Mouse (Mus musculus) liver, adult 2 months (tissue): ENCODE results near the gene E2f4. TPM values are rescaled to one million over a fixed set of nuclear protein-coding genes. Genes with fewer than 3 reads are reported as not detected.
A peak's percentile ranks its signal among the peaks of the same experiment; 100 is the strongest.

ENCODE experiments used
- DNase-seq: peaks from one replicate; pipeline ENCODE4 v3.0.0-alpha.2; 2011; ENCODE audit warnings: low read depth, low spot score; ENCODE audit errors: extremely low read depth
- H3K27ac ChIP-seq: fragments of 200-500 bp; replicated peaks from 2 replicates; pipeline ENCODE4 v1.5.1; 2012; ENCODE audit warnings: low read depth, mild to moderate bottlenecking, control low read depth, inconsistent platforms, low read length; ENCODE audit not compliant: insufficient read depth
- H3K27me3 ChIP-seq: fragments of 200-500 bp; 2 replicates; pipeline ENCODE4 v1.6.1; 2012; ENCODE audit warnings: mild to moderate bottlenecking, moderate library complexity, low read length, inconsistent platforms; ENCODE audit not compliant: control insufficient read depth, insufficient read depth
- H3K36me3 ChIP-seq: fragments of 200-500 bp; 2 replicates; pipeline ENCODE4 v1.6.1; 2012; ENCODE audit warnings: low read length, inconsistent platforms; ENCODE audit not compliant: control insufficient read depth, insufficient read depth
- H3K4me1 ChIP-seq: fragments of 200-500 bp; 2 replicates; pipeline ENCODE4 v1.6.1; 2011; ENCODE audit warnings: low read length; ENCODE audit not compliant: control insufficient read depth, insufficient read depth
- H3K4me3 ChIP-seq: fragments of 200-500 bp; 2 replicates; pipeline ENCODE4 v1.5.1; 2011; ENCODE audit warnings: low read depth, mild to moderate bottlenecking, control low read depth, low read length, moderate library complexity; ENCODE audit not compliant: insufficient read depth
- H3K79me2 ChIP-seq: fragments of 200-500 bp; 2 replicates; pipeline ENCODE4 v1.6.1; 2012; ENCODE audit warnings: inconsistent platforms, mild to moderate bottlenecking, low read length, moderate library complexity; ENCODE audit not compliant: control insufficient read depth, insufficient read depth
- H3K9ac ChIP-seq: fragments of 200-500 bp; 2 replicates; pipeline ENCODE4 v1.6.1; 2012; ENCODE audit warnings: low read depth, mild to moderate bottlenecking, control low read depth, inconsistent platforms, low read length
- CTCF ChIP-seq: fragments of 200-500 bp; IDR thresholded peaks from 2 replicates; pipeline ENCODE4 v1.5.1; 2011; ENCODE audit warnings: low read depth, low read length, control low read depth
- POLR2A ChIP-seq: fragments of 200-500 bp; IDR thresholded peaks from 2 replicates; pipeline ENCODE4 v1.6.1; 2011; ENCODE audit warnings: low read length, control low read depth; ENCODE audit not compliant: insufficient read depth; ENCODE audit errors: extremely low read depth
- WGBS: fragments of 180-500 bp; shearing (Covaris S2); methylation state at CpG from one replicate; pipeline ENCODE4 v1.1.7; 2018; 5-methylcytosine and 5-hydroxymethylcytosine counted together
- polyA plus RNA-seq: library from polyadenylated mRNA; depleted of rRNA; stranded (reverse); fragments of >200 nt; gene quantifications from 2 replicates; pipeline ENCODE4 v1.2.3, GENCODE M21; 2012
- total RNA-seq: library from RNA; depleted of rRNA; stranded (reverse); fragments of >200 nt; gene quantifications from 2 replicates; pipeline ENCODE4 v1.2.3, GENCODE M21; 2014

Gene E2f4
- total and polyA plus RNA-seq, 2 experiments = 4.4 to 59.0 TPM

- TF ChIP-seq CTCF (no peak), POLR2A (no peak)
- 60% methylated on average over 9 of the region's 9 CpGs for WGBS
- peak overlapping the region; percentile 42 for H3K4me3 ChIP-seq
- H3K9ac ChIP-seq = peak overlapping the region; percentile 69
- peaks cover 2% of the 10 kb centered on the region; the same call in 1 of the 2 replicates for H3K36me3 ChIP-seq
- peaks cover 16% of the 10 kb centered on the region for H3K4me1 ChIP-seq
- no peak for DNase-seq
- H3K27ac ChIP-seq = peak overlapping the region; percentile 66; the same call in 1 of the 2 replicates
- peaks cover 11% of the 10 kb centered on the region for H3K79me2 ChIP-seq
- no peaks in the 10 kb centered on the region for H3K27me3 ChIP-seq
Measured at GRCm38 (mm10) chr8:105294776-105295175, 2.7 kb upstream of the E2f4 start.

GRCm38 (mm10) chr8:105295256-105295655 is 2.2 kb upstream of the E2f4 start:
- H3K36me3 ChIP-seq = peaks cover 2% of the 10 kb centered on the region; the same call in 1 of the 2 replicates
- H3K4me3 ChIP-seq = peak overlapping the region; percentile 42
- peaks cover 11% of the 10 kb centered on the region for H3K79me2 ChIP-seq
- WGBS = 72% methylated on average over 11 of the region's 11 CpGs
- TF ChIP-seq CTCF (no peak), POLR2A (no peak)
- peak overlapping the region; percentile 69 for H3K9ac ChIP-seq
- H3K27me3 ChIP-seq = no peaks in the 10 kb centered on the region
- peak overlapping the region; percentile 66 for H3K27ac ChIP-seq
- no peak for DNase-seq
- H3K4me1 ChIP-seq = peaks cover 12% of the 10 kb centered on the region

- peaks cover 10% of the 10 kb centered on the region for H3K4me1 ChIP-seq
- peak within 1 kb of the TSS; percentile 66 for H3K27ac ChIP-seq
- TF ChIP-seq POLR2A (0 out of 2 replicates have a peak, but pooled peaks have one; percentile 11), CTCF (no peak)
- peaks cover 5% of the 10 kb centered on the region; the same call in 1 of the 2 replicates for H3K36me3 ChIP-seq
- peak within 1 kb of the TSS; percentile 69 for H3K9ac ChIP-seq
- WGBS = 69% methylated on average over 11 of the region's 11 CpGs
- H3K79me2 ChIP-seq = peaks cover 11% of the 10 kb centered on the region
- H3K4me3 ChIP-seq = peak within 1 kb of the TSS; percentile 42
- no peaks in the 10 kb centered on the region for H3K27me3 ChIP-seq
- no peak for DNase-seq
Measured at GRCm38 (mm10) chr8:105295895-105296573, 1.4 kb upstream of the E2f4 start, which contains the start of gene Exoc3l. Gene Exoc3l, minus strand, starts transcription at chr8:105296101.

- H3K4me1 ChIP-seq = peaks cover 10% of the 10 kb centered on the region
- no peak for DNase-seq
- H3K9ac ChIP-seq = peak overlapping the region; percentile 91
- H3K79me2 ChIP-seq = peaks cover 11% of the 10 kb centered on the region
- peaks cover 14% of the 10 kb centered on the region for H3K36me3 ChIP-seq
- no peak overlapping the region for H3K27ac ChIP-seq
- no peak for TF ChIP-seq CTCF
- no peak for TF ChIP-seq POLR2A
- 40% methylated on average over 18 of the region's 18 CpGs for WGBS
- H3K4me3 ChIP-seq = peak overlapping the region; percentile 95
- H3K27me3 ChIP-seq = no peaks in the 10 kb centered on the region
Measured at GRCm38 (mm10) chr8:105298351-105299252, 1.1 kb downstream of the E2f4 start.

DNA sequence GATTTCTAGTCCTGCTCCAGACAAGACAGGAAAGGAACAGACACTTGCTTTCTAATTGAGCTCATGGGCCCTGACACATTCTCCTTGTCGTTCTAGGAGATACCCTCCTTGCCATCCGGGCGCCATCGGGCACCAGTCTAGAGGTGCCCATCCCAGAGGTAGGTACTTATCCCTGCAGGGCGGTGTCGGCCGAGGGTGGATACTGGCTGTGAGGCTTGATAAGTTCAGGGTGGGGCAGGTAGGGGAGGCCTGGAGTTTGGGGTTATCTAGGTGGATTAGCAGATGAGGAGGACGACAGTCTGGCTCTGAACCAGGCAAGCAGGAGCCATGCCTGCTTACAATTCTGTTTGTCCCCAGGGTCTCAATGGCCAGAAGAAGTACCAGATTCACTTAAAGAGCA is 2.5 kb downstream of the E2f4 start:
- WGBS = 93% methylated on average over 8 of the region's 8 CpGs
- TF ChIP-seq CTCF = no peak
- no peak for TF ChIP-seq POLR2A
- Histone ChIP-seq H3K36me3 (peaks cover 19% of the 10 kb centered on the region), H3K27ac (no peak overlapping the region), H3K4me3 (no peak overlapping the region), H3K4me1 (peaks cover 10% of the 10 kb centered on the region), H3K9ac (no peak overlapping the region), H3K79me2 (peaks cover 11% of the 10 kb centered on the region), H3K27me3 (no peaks in the 10 kb centered on the region)
- DNase-seq = no peak
